Mouse (Mus musculus): ENCODE data around the gene Ciart. TPM values are rescaled to one million over a fixed set of nuclear protein-coding genes. Genes with fewer than 3 reads are reported as not detected.

Ciart gene
- polyA plus RNA-seq, 2 experiments = 0.53 to 0.57 TPM

DNA sequence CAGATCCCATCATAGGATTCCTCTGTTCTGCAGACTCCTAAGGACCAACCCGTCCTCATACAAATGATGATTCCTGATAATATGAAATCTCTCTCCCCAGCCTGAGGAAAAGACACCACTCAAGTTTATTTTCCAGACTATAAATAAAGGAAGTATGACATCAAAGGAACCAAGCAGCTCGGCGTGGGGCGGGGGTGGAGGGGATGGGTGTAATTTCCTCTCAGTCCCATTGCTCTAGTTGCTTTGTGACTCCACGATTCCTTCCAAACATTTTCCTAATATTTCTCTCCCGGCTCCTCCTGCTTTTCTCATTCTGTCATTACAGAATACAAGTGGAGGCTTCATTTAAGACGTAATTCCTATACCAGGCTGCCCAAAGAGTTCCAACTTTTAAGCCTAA lies 11.1 kb upstream of the Ciart start:
- Histone ChIP-seq H3K9me3 (ENCODE audit: control insufficient read depth, low read length) (no peaks in the 10 kb centered on the region), H3K27ac (no peak overlapping the region; the same call in 1 of the 2 replicates), H3K36me3 (replicated peaks; ENCODE audit: control insufficient read depth, insufficient read depth, low read depth) (no peaks in the 10 kb centered on the region), H3K9ac (replicated peaks) (peak overlapping the region; percentile 59), H3K27me3 (ENCODE audit: control insufficient read depth, insufficient read depth, low read length) (no peaks in the 10 kb centered on the region; the same call in 1 of the 2 replicates), H3K4me1 (replicated peaks; ENCODE audit: control insufficient read depth in 2 of 2, insufficient read depth in 2 of 2, low read length in 1 of 2) (peaks cover 15 to 29% of the 10 kb centered on the region in 2 experiments), H3K4me2 (ENCODE audit: low read depth) (peak overlapping the region; percentile 85), H3K4me3 (ENCODE audit: insufficient read depth in 1 of 2, low read depth in 2 of 2, low read length in 2 of 2) (peak overlapping the region; percentile 63 to 74)
- TF ChIP-seq EP300 (IDR thresholded peaks at IDR 0.05; ENCODE audit: low read depth) (no peak), CTCF (IDR thresholded peaks at IDR 0.05; ENCODE audit: low read depth) (no peak)
- no peak for ATAC-seq (ENCODE audit: insufficient read depth)
- no peak for DNase-seq (ENCODE audit: low read depth in 3 of 3, low spot score in 3 of 3)
- WGBS (ENCODE audit: insufficient replicate concordance) = 14% methylated on average over 7 of the region's 7 CpGs

DNA sequence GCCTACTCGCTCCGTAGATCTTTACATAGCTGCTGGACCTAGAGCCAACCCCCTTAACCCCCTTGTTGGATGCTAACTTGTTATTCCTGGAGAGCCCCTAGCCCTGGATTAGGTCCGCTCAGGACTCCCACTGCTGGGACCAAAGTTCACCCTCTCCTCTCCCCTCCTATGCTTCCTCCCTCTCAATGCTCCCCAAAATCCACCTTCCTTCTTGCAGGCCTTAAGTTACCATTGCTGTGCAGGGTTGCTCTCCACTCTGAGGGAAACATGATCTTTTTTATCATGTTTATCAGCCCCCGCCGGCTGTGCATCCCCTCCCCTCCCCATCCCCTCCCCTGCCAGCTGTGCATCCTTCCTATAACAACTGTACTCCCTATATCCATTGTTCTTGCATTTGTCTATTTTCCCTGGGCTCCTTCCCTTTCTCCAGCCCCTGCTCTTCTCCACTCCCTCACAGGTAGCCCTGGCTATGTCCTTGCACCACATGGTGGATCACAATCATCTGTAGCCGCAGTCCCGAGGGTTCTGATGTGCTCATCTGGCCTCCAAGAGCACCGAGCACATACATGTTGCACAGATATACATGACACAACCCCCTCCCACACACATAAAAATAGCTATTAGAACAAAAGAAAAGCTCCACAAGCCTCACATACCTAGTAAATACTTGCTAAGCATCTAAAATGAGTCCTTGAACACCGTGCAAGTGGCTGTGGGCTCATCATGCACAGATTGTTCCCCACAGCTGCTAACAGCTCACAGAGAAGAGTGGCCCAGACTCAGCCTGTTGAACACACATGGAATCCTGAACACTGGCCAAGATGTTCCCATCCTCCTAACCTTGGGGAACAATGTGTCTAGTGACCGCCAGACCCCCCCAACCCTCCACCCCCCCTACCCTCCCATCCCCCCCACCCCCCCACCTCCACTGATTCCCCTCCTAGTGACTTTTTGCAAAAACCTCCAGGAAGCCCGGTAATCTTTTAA lies 10.3 kb upstream of the Ciart start:
- H3K27ac ChIP-seq = no peak overlapping the region
- H3K36me3 ChIP-seq (replicated peaks; ENCODE audit: control insufficient read depth, insufficient read depth, low read depth) = no peaks in the 10 kb centered on the region
- DNase-seq (ENCODE audit: low read depth in 3 of 3, low spot score in 3 of 3) (no peak), ATAC-seq (ENCODE audit: insufficient read depth) (no peak)
- H3K4me2 ChIP-seq (ENCODE audit: low read depth) = peak overlapping the region; percentile 42
- no peaks in the 10 kb centered on the region for H3K9me3 ChIP-seq (ENCODE audit: control insufficient read depth, low read length)
- 29% methylated on average over 11 of the region's 11 CpGs for WGBS (ENCODE audit: insufficient replicate concordance)
- H3K4me1 ChIP-seq (replicated peaks; ENCODE audit: control insufficient read depth in 2 of 2, insufficient read depth in 2 of 2, low read length in 1 of 2) = peaks cover 15 to 29% of the 10 kb centered on the region in 2 experiments
- no peak for TF ChIP-seq CTCF (IDR thresholded peaks at IDR 0.05; ENCODE audit: low read depth)
- no peak for TF ChIP-seq EP300 (IDR thresholded peaks at IDR 0.05; ENCODE audit: low read depth)
- no peaks in the 10 kb centered on the region; the same call in 1 of the 2 replicates for H3K27me3 ChIP-seq (ENCODE audit: control insufficient read depth, insufficient read depth, low read length)
- no peak overlapping the region for H3K9ac ChIP-seq (replicated peaks)
- H3K4me3 ChIP-seq (ENCODE audit: insufficient read depth in 1 of 2, low read depth in 2 of 2, low read length in 2 of 2) = no peak overlapping the region; a peak in 1 of 4 replicates

DNA sequence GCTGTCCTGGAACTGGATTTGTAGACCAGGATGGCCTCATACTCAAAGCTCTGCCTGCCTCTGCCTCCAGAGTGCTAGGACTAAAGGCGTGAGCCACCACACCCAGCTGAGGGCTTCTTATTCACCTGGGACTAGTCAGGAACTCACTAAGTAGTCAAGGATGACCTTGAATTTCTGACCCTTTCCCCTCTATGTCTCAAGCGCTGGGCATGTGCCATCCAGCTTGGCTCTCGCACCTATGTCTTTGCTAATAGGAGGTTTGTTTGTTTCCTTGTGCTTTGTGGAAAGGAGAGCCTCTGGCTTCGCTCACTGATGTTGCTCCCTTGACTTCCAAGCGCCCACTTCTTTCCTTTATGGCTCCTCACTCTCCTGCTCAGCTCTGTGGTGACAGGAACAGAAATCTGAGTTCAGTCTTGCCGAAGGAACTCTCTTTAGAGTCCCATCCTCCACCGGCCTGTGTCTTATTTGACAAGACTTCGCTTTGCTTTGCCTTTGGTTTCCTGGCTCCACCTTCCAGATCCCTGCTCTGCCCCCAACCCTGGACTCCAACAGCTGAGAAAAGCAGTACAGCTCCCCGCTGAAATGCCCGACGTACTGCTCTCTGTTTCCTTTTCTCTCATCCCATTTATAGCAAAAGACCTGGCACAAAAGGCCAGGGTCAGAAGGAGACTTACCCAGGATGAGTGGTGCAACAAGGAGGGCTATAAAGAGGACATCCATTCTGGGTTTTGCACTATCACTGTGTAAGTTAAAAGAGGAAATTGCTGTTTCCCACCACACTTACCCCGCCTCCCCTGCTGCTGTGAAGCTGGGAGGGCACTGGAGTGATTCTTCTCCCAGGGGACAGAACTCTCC lies 9.4 kb upstream of the Ciart start, which contains the start of gene BC028528:
TSS of gene BC028528 (minus strand) at position 795 of the 855 bp plus-strand sequence.
- Histone ChIP-seq H3K27me3 (ENCODE audit: control insufficient read depth, insufficient read depth, low read length) (no peaks in the 10 kb centered on the region; the same call in 1 of the 2 replicates), H3K4me1 (replicated peaks; ENCODE audit: control insufficient read depth in 2 of 2, insufficient read depth in 2 of 2, low read length in 1 of 2) (peaks cover 15 to 29% of the 10 kb centered on the region in 2 experiments), H3K4me3 (ENCODE audit: insufficient read depth in 1 of 2, low read depth in 2 of 2, low read length in 2 of 2) (peak within 1 kb of the TSS; percentile 6 to 32; a peak in 2 of 4 replicates), H3K9me3 (ENCODE audit: control insufficient read depth, low read length) (no peaks in the 10 kb centered on the region), H3K4me2 (ENCODE audit: low read depth) (peak within 1 kb of the TSS; percentile 42), H3K36me3 (replicated peaks; ENCODE audit: control insufficient read depth, insufficient read depth, low read depth) (no peaks in the 10 kb centered on the region), H3K9ac (replicated peaks) (peak within 1 kb of the TSS; percentile 1), H3K27ac (no peak within 1 kb of the TSS; the same call in none of the 2 replicates)
- TF ChIP-seq EP300 (IDR thresholded peaks at IDR 0.05; ENCODE audit: low read depth) (no peak), CTCF (IDR thresholded peaks at IDR 0.05; ENCODE audit: low read depth) (no peak)
- DNase-seq (ENCODE audit: low read depth in 3 of 3, low spot score in 3 of 3) (no peak), ATAC-seq (ENCODE audit: insufficient read depth) (no peak)
- WGBS (ENCODE audit: insufficient replicate concordance) = 20% methylated on average over 12 of the region's 12 CpGs

DNA sequence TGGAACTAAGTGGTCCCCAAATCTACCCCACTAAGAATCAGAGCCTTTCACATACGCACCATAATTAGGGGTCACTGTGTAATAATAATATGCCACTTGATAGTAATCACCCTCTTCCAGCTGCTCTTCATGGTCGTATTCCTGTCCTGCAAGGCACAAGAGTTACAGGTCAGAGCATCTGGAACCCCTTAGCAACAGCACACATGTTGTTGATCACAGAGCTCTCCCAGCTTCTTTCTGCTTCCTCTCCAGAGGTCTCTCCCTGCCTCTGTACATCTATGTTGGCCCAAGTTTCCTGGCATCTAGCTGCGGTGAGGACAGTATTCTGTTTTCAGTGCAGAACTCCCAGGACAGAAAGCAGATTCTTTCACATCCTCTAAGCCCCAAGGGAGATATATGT lies 7.6 kb upstream of the Ciart start:
- H3K36me3 ChIP-seq (replicated peaks; ENCODE audit: control insufficient read depth, insufficient read depth, low read depth) = no peaks in the 10 kb centered on the region
- H3K27ac ChIP-seq = no peak overlapping the region
- H3K4me2 ChIP-seq (ENCODE audit: low read depth) = no peak overlapping the region
- H3K4me1 ChIP-seq (replicated peaks; ENCODE audit: control insufficient read depth in 2 of 2, insufficient read depth in 2 of 2, low read length in 1 of 2) = peaks cover 11 to 22% of the 10 kb centered on the region in 2 experiments
- no peak overlapping the region for H3K9ac ChIP-seq (replicated peaks)
- 66% methylated on average over 3 of the region's 3 CpGs for WGBS (ENCODE audit: insufficient replicate concordance)
- H3K9me3 ChIP-seq (ENCODE audit: control insufficient read depth, low read length) = no peaks in the 10 kb centered on the region
- DNase-seq (ENCODE audit: low read depth in 3 of 3, low spot score in 3 of 3) (no peak), ATAC-seq (ENCODE audit: insufficient read depth) (no peak)
- H3K4me3 ChIP-seq (ENCODE audit: insufficient read depth in 1 of 2, low read depth in 2 of 2, low read length in 2 of 2) = no peak overlapping the region
- H3K27me3 ChIP-seq (ENCODE audit: control insufficient read depth, insufficient read depth, low read length) = no peaks in the 10 kb centered on the region; the same call in 1 of the 2 replicates
- no peak for TF ChIP-seq CTCF (IDR thresholded peaks at IDR 0.05; ENCODE audit: low read depth)
- TF ChIP-seq EP300 (IDR thresholded peaks at IDR 0.05; ENCODE audit: low read depth) = no peak
